Mouse (Mus musculus): Measurements from ENCODE around the gene Farp1. TPM values are rescaled to one million over a fixed set of nuclear protein-coding genes. Genes with fewer than 3 reads are reported as not detected.

The Farp1 gene
- polyA plus RNA-seq, 1 experiment from 2014 or later = 2.3 TPM

DNA sequence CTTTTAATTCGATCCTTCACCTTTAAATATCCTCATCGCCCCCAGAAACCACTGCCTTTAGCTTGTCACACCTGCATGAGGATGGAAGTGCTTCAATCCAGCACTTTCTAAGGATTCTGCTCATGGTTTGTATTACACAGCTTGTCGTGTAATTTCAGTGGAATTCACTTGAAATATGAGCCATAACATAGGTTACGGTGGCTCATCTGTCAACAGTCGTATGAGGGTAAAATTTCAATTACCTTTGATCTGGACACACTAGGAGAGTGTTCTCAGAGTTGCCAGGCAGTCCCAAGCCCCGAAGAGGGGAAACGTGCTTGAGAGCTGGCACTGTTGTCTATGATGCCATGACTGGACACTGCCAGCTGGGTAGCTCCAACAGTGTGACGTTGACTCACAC lies 77.1 kb downstream of the Farp1 start:
- no peak for DNase-seq
- H3K9me3 ChIP-seq (ENCODE audit: low read length) = no peaks in the 10 kb centered on the region
- no peak for TF ChIP-seq CTCF (IDR thresholded peaks at IDR 0.05; ENCODE audit: low read depth)
- TF ChIP-seq EP300 (IDR thresholded peaks at IDR 0.05; ENCODE audit: low read depth) = no peak
- no peak overlapping the region for H3K9ac ChIP-seq (replicated peaks)
- WGBS (ENCODE audit: insufficient replicate concordance) = 84% methylated on average over 8 of the region's 8 CpGs
- H3K4me2 ChIP-seq (ENCODE audit: low read depth, low read length) = no peak overlapping the region
- H3K36me3 ChIP-seq (replicated peaks; ENCODE audit: insufficient read depth, low read length) = 0 out of 2 replicates have a peak, but pooled peaks cover 3% of the 10 kb centered on the region
- no peak overlapping the region for H3K4me3 ChIP-seq (ENCODE audit: low read depth, low read length)
- no peaks in the 10 kb centered on the region for H3K27me3 ChIP-seq (ENCODE audit: insufficient read depth, low read length)
- ATAC-seq = no peak
- peaks cover 8% of the 10 kb centered on the region; the same call in 1 of the 2 replicates for H3K4me1 ChIP-seq (ENCODE audit: insufficient read depth)
- no peak overlapping the region for H3K27ac ChIP-seq (ENCODE audit: low read depth)

DNA sequence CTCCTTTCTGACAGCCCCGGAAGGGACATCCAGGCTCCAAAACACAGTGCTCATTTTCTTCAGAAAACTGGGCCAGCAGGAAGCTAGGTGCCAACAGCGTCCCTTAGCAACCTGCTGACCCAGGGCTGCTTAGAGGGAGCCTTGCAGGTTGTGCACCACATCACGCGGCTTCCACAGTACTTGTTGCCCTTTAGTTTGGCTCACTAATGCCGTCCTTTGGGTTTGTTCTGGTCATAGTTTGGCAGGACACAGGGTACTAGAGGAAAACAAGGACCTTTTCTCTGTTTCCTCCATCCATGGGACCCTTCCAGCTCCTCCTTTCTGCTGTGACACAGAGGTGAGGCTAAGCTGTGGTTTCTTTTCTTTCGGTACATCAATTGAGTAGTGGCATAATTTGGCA lies 78.8 kb downstream of the Farp1 start:
- DNase-seq (no peak), ATAC-seq (no peak)
- Histone ChIP-seq H3K4me2 (ENCODE audit: low read depth, low read length) (no peak overlapping the region), H3K27me3 (ENCODE audit: insufficient read depth, low read length) (no peaks in the 10 kb centered on the region), H3K4me3 (ENCODE audit: low read depth, low read length) (no peak overlapping the region), H3K9ac (replicated peaks) (no peak overlapping the region), H3K27ac (ENCODE audit: low read depth) (no peak overlapping the region), H3K4me1 (ENCODE audit: insufficient read depth) (peaks cover 3% of the 10 kb centered on the region; the same call in 1 of the 2 replicates), H3K9me3 (ENCODE audit: low read length) (no peaks in the 10 kb centered on the region), H3K36me3 (replicated peaks; ENCODE audit: insufficient read depth, low read length) (0 out of 2 replicates have a peak, but pooled peaks cover 3% of the 10 kb centered on the region)
- TF ChIP-seq EP300 (IDR thresholded peaks at IDR 0.05; ENCODE audit: low read depth) (no peak), CTCF (IDR thresholded peaks at IDR 0.05; ENCODE audit: low read depth) (no peak)
- WGBS (ENCODE audit: insufficient replicate concordance) = 72% methylated on average over 6 of the region's 6 CpGs

DNA sequence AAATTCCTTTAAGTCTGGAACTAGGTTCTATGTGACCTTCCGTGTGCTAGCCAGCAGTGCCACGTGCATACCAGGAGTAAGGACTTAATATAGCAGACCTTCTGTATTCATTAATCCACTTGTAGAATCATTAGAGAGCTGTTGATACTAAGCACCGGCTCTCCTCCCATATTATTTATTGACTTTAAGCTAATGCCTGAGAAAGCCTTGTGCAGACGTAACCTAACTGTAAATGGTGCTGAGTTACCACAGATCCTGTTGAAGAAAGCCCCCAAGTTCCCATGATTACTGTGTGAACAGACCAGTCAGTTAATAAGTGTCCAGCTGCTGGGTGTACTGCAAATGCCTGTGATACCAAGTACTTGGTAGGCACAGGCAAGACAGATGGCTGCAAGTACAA lies 81.7 kb downstream of the Farp1 start:
- H3K27ac ChIP-seq (ENCODE audit: low read depth) = no peak overlapping the region
- no peak for ATAC-seq
- 73% methylated on average over 4 of the region's 4 CpGs for WGBS (ENCODE audit: insufficient replicate concordance)
- H3K4me2 ChIP-seq (ENCODE audit: low read depth, low read length) = no peak overlapping the region
- no peak overlapping the region for H3K4me3 ChIP-seq (ENCODE audit: low read depth, low read length)
- H3K9ac ChIP-seq (replicated peaks) = no peak overlapping the region
- TF ChIP-seq EP300 (IDR thresholded peaks at IDR 0.05; ENCODE audit: low read depth) (no peak), CTCF (IDR thresholded peaks at IDR 0.05; ENCODE audit: low read depth) (no peak)
- no peaks in the 10 kb centered on the region for H3K9me3 ChIP-seq (ENCODE audit: low read length)
- H3K27me3 ChIP-seq (ENCODE audit: insufficient read depth, low read length) = no peaks in the 10 kb centered on the region
- H3K4me1 ChIP-seq (ENCODE audit: insufficient read depth) = no peaks in the 10 kb centered on the region
- H3K36me3 ChIP-seq (replicated peaks; ENCODE audit: insufficient read depth, low read length) = 0 out of 2 replicates have a peak, but pooled peaks cover 3% of the 10 kb centered on the region
- no peak for DNase-seq

DNA sequence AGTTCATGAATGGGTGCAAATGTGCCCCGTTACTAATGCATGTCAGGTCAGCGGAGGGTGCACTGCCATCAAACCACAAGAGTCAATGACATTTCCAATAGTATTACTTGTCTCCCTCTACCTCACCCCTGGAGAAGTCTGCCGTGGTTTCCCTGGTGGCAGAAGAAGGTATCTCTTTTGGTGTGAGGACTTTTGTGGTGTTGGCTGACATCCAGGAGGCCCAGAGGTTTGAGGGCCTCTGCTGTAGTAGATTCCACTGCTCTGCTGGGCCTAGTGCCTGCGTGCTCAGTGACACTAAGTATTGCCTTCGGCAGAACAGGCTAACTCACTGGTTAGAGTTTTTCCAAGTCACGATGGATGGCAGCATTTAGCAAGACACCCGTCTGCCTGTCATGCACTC lies 83.9 kb downstream of the Farp1 start:
- Histone ChIP-seq H3K4me3 (ENCODE audit: low read depth, low read length) (no peak overlapping the region), H3K9ac (replicated peaks) (no peak overlapping the region), H3K4me1 (ENCODE audit: insufficient read depth) (no peaks in the 10 kb centered on the region), H3K36me3 (replicated peaks; ENCODE audit: insufficient read depth, low read length) (no peaks in the 10 kb centered on the region), H3K9me3 (ENCODE audit: low read length) (no peaks in the 10 kb centered on the region), H3K27ac (ENCODE audit: low read depth) (no peak overlapping the region), H3K27me3 (ENCODE audit: insufficient read depth, low read length) (no peaks in the 10 kb centered on the region), H3K4me2 (ENCODE audit: low read depth, low read length) (no peak overlapping the region)
- 69% methylated on average over 7 of the region's 7 CpGs for WGBS (ENCODE audit: insufficient replicate concordance)
- ATAC-seq (no peak), DNase-seq (no peak)
- TF ChIP-seq EP300 (IDR thresholded peaks at IDR 0.05; ENCODE audit: low read depth) = no peak
- peak; percentile 28 for TF ChIP-seq CTCF (IDR thresholded peaks at IDR 0.05; ENCODE audit: low read depth)

DNA sequence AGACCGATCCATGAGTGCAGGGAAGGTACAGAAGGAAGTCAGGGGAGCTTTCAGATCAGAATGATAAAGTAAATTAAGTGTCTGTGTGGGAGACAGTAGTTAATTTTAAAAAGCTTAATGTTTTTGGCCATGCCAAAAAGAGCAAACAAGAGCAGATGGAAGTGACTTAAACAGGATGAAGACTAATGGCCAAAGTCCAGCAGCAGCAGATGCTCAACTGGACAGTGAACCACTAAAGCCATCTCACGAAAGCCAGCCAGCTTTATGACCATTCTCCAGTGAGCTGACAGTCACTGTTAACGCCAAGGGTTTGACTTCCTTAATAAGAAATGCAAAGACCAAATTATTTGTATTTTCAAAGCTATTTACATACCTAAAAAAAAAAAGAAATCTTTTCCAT lies 86.7 kb downstream of the Farp1 start:
- Histone ChIP-seq H3K4me2 (ENCODE audit: low read depth, low read length) (no peak overlapping the region), H3K4me1 (ENCODE audit: insufficient read depth) (no peaks in the 10 kb centered on the region), H3K4me3 (ENCODE audit: low read depth, low read length) (no peak overlapping the region), H3K27ac (ENCODE audit: low read depth) (no peak overlapping the region), H3K9ac (replicated peaks) (no peak overlapping the region), H3K36me3 (replicated peaks; ENCODE audit: insufficient read depth, low read length) (no peaks in the 10 kb centered on the region), H3K9me3 (ENCODE audit: low read length) (no peaks in the 10 kb centered on the region), H3K27me3 (ENCODE audit: insufficient read depth, low read length) (no peaks in the 10 kb centered on the region)
- ATAC-seq (no peak), DNase-seq (no peak)
- 59% methylated on average over 3 of the region's 3 CpGs for WGBS (ENCODE audit: insufficient replicate concordance)
- no peak for TF ChIP-seq CTCF (IDR thresholded peaks at IDR 0.05; ENCODE audit: low read depth)
- TF ChIP-seq EP300 (IDR thresholded peaks at IDR 0.05; ENCODE audit: low read depth) = no peak

DNA sequence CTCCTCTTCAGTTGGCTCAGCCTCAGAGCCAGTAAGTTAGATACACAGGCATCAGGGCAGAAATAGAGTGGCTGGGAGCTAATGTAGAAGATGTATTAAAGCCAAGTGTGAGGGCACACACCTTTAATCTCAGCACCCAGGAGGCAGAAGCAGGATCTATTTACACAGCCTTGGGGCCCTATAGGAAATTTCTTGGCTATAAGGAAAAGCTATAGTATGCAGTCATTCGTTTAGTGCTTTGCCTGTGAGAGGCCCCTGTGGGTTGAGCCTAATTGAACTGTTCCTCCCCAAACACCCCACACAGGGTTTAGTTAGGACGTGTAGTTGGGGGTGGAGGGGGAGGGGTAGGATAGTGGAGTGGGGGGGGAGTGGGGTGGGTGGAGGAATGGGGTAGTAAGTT lies 87.9 kb downstream of the Farp1 start:
- 49% methylated on average over 2 of the region's 2 CpGs for WGBS (ENCODE audit: insufficient replicate concordance)
- no peak overlapping the region for H3K9ac ChIP-seq (replicated peaks)
- no peaks in the 10 kb centered on the region for H3K4me1 ChIP-seq (ENCODE audit: insufficient read depth)
- no peaks in the 10 kb centered on the region for H3K36me3 ChIP-seq (replicated peaks; ENCODE audit: insufficient read depth, low read length)
- H3K27me3 ChIP-seq (ENCODE audit: insufficient read depth, low read length) = no peaks in the 10 kb centered on the region
- H3K4me3 ChIP-seq (ENCODE audit: low read depth, low read length) = no peak overlapping the region
- no peak overlapping the region for H3K4me2 ChIP-seq (ENCODE audit: low read depth, low read length)
- TF ChIP-seq CTCF (IDR thresholded peaks at IDR 0.05; ENCODE audit: low read depth) = no peak
- TF ChIP-seq EP300 (IDR thresholded peaks at IDR 0.05; ENCODE audit: low read depth) = no peak
- H3K27ac ChIP-seq (ENCODE audit: low read depth) = no peak overlapping the region
- DNase-seq (no peak), ATAC-seq (no peak)
- H3K9me3 ChIP-seq (ENCODE audit: low read length) = no peaks in the 10 kb centered on the region
